Mouse (Mus musculus) embryo, embryonic 11.5 days (tissue): ENCODE measurements at regions not wholly inside any gene's neighbourhood (a gene's known extent, or its start where the extent isn't known, plus 50 kb on each side); places are given as distances from the start of the nearest gene placed in this dataset.

Experiments used
- DNase-seq: peaks from one replicate; pipeline ENCODE4 v3.0.0-alpha.2; 2012; ENCODE audit warnings: low read depth, low spot score

DNA sequence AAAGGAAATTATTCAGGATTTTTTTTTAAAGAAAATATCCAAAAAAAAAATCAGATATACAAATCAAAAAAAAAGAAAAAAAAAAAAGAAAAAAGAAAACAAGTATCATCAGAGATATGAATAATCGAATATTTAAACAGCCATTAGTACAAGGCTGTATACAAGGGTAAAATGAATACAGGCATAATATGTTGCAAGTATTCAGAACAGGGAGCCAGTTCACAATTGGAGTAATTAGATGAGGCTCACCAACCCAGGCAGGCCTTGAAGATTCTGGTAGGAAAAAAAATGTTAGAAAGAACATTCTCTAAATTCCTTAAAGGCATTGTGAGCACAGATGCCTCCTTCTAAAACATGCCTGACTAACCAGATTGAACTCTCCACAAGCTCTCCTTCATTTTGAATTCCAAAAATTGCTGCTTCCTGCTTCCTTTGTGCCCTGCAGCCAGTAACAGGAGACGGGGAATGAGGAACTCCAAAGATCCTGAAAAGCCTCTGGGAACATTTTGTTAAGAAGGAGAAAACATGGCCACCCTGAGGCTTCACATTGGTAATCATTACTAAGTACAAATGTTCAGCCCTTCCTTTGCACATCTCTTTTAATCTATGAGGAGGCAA is 590.6 kb upstream of the Diaph2 start:
- peak; percentile 7 for DNase-seq
